Mouse (Mus musculus) spleen, adult 2 months (tissue): ENCODE results near the gene Adcy2.

Experiments
- CTCF ChIP-seq: fragments of 200-500 bp; IDR thresholded peaks from 2 replicates; pipeline ENCODE4 v1.5.1; 2011; ENCODE audit warnings: mild to moderate bottlenecking, inconsistent platforms; ENCODE audit not compliant: insufficient read depth, insufficient read length, insufficient replicate concordance; ENCODE audit errors: extremely low read depth
- POLR2A ChIP-seq: fragments of 200-500 bp; IDR thresholded peaks from 2 replicates; pipeline ENCODE4 v1.6.1; 2011; ENCODE audit warnings: low read depth, low read length, inconsistent platforms

DNA sequence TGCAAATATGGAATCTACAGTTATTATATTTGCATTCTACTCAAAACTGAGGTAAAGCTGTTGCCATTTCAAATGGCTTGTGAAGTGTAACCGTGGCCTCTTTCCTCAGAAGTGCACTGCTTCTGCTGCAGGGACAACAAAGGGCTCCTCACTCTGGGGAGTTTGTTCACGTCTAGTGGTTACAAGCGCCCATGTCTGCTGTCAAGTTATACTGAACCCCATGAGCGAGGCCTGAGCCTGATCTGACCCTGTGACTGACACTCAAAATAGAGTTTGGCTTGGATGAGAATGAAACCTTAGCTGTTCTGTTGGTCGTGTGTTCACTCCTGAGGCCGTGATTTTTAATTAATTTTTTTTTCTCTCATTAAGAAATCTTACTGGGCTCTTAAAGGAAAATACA, 38.8 kb downstream of the Adcy2 start:
- no peak for TF ChIP-seq POLR2A
- TF ChIP-seq CTCF = no peak
